Mouse (Mus musculus): ENCODE data around the gene Wdr81.
"Not testable (repeated sequence)": the region's sequence is repeated elsewhere in the genome, so short reads cannot be mapped to it uniquely, and the experiment has no call there.

The Wdr81 gene

DNA sequence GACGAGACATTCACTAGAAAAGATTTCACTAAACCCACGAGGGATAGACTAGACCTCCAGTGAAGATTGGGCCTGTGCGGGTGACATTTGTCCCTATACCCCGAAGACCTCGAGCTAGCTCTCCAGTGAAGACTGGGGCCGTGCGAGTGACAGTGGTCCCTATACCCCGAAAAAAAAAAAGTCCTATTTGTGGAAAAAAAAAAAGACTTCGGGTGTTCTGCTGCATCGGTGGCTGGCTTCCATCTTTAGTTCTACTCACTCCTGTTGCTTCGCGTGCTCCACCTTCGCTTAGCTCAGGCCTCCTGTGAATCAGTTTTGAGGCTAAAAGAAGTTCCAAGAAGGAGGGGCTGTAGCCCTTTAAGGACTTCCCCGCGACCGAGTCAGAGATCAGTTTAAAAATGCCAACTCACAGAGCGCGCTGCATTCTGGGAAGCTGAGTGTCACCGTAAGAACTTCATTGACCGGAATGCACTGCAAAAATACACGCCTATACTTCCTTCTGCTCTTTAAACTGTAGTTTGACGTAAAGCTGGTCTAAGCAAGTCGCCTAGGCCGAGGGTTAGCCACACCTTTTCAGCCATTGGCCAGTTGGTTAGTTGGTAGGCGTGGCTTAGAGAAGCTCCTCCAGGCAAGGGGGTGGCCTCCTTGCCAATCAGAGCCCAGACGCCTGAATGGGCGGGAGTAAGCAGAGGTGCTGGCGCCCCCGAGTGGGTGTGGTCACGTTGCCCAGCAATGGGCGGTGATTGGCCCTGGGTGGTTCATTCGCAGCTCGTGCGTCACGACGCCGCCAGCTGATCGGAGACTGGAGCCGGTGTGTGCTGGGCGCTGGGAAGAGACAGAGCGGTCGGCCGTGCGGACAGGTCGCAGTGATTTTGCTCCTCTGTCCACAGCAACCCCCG is 6.6 kb upstream of the Wdr81 start, which contains the start of gene Tlcd2:
TSS of gene Tlcd2 (plus strand) at position 872 of the 899 bp plus-strand sequence.
- peak; percentile 100 for DNase-seq (ENCODE audit: low read depth, low spot score)

DNA sequence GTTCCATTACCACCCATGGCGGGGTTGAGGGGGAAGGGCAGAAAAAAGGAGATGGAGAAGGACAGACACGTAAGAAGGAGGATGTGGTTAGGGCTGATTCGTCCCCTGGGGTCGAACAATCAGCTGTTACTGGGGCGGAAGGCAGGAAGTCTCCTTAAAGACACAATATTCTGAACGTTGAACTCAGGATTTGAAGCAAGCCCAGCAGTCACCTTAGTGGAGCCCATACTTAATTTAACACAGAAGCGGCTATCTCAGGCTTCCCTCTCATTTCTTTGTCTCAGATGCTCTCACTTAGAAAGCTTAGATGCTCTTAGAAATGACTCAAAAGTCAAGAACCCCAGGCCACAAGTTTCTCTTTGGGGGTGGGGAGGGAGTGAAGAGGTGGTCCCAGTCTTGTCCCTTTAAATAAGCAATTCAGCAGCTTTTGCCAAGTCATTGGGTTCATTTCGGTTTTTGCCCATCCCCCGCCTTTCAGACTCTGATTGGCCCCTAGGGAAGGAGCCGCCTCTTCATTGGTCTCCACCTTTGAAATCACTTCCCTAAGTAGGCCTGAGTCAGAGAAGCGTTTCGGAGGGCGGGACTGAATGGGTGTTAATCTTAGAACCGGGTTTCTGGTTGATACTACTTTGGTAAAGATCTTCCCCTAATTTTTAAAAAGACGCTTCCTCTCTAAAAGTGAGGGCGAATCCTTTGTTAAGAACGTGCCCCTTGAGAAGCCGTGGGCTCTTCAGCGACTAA is 5.8 kb upstream of the Wdr81 start:
- DNase-seq (ENCODE audit: low read depth, low spot score): peak; percentile 84

DNA sequence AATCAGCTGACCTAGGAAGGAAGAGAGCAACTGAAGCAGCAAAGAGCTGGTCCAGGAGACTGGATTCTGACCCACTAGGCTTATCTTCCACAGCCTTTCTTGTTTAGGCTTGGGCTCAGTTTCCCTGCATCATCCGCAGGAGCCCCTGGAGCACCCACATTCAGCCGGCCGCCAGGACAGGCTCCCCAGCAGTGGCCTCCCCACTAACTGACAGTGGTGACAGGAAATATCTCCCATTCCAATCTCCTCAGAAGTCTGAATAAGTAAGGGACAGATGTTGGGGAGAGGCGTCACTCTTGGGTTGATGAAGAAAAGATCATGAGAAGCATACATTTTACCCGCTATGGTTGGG is 5.2 kb upstream of the Wdr81 start:
- no peak for DNase-seq (ENCODE audit: low read depth, low spot score)

DNA sequence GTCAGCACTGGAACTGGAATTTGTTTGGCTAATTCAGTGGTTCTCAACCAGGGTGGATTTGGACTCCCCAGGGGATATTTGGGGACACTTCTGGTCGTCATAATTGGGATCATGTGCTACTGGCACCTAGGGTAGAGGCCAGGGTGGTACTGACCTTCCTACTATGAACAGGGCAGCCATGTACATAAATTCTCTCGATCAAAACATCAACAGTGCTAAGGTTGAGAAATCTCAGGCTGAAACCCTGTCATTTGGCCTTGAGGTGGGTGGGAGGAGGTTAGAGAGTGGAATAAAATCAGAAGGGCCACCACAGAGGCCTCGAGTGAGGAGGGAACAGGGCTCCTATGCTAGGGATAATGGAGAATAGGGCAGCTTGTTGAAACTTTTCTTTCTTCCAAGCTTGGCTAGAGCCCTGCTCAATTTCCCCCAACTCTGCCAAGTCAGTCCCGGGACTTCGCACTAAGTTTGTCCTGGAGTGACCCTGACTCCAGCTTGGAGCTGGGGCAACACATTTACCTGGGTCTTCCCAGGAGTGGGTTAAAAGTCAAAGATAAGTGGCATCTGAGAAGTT is 4.7 kb upstream of the Wdr81 start:
- no peak for DNase-seq (ENCODE audit: low read depth, low spot score)

DNA sequence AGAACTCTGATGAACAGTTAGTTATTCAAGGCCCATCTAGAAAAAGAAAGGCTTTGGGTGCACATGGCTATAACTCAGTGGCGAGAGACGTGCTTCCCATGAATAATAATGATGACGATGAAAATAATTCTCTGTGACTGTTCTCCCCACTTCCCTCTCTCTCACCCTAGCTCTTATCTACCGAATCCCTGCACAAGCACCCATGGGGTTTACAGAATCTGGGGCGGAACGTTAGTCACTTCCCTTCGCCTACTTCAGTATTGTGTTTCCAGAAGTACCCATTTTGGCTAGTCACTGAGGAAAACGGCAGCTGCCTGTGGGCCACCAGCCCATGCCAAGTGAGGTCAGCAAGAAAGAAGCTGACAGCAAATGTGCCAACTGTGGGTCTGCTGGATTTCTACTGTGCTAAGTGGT is 4.1 kb upstream of the Wdr81 start:
- no peak for DNase-seq (ENCODE audit: low read depth, low spot score)

DNA sequence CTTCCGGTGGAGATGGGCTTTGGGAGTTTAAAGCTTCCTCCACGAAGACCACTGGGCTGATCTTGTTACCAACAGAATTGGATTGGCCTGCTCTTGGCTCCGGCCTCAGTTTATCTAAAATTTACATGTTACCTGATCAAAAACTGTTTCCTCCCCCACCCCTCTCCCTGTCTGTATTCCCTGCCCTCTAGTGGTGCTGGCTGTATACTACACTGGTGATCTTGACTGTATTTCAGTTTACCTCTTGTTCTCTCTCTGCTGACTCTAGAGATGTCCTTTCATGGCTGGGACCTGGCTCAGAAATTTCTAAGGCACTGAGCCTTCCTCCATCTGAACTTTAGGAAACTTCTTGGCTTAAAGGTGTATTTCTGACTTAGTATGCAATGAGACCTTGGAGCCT is 3.7 kb upstream of the Wdr81 start:
- no peak for DNase-seq (ENCODE audit: low read depth, low spot score)

DNA sequence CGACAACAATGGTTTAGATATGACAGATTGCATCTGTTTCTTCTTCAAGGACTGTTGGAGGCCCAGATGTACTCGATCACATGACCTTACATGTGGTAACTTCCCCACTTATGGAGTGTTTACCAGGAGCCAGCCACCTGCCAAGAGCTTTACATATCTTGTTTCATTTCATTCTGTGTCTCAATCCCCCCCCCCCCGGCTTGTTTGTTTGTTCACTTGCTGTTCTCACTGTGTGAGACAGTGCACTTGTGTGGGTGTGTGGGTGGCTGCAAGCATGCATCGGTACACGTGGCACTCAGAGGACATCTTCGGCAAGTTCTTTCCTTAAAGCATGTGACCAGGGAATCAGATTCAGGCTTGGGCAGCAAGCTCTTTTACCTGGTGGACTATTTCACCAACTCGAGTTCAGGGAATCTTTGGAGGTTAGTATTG is 1.9 kb upstream of the Wdr81 start:
- no peak for DNase-seq (ENCODE audit: low read depth, low spot score)

DNA sequence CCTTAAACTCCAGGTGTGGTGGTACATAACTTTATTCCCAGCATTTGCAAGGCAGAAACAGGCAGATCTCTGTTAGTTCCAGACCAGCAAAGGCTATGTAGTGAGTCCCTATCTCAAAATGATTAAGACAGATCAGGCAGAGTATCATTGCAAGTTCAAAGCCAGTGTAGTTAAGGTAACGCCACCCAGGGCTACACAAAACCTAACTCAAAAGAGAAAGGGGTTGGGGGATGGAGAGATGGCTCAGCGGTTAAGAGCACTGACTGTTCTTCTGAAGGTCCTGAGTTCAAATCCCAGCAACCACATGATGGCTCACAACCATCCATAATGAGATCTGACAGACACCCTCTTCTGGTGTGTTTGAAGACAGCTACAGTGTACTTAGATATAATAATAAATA is 1.5 kb upstream of the Wdr81 start:
- not testable (repeated sequence) for DNase-seq (ENCODE audit: low read depth, low spot score)

DNA sequence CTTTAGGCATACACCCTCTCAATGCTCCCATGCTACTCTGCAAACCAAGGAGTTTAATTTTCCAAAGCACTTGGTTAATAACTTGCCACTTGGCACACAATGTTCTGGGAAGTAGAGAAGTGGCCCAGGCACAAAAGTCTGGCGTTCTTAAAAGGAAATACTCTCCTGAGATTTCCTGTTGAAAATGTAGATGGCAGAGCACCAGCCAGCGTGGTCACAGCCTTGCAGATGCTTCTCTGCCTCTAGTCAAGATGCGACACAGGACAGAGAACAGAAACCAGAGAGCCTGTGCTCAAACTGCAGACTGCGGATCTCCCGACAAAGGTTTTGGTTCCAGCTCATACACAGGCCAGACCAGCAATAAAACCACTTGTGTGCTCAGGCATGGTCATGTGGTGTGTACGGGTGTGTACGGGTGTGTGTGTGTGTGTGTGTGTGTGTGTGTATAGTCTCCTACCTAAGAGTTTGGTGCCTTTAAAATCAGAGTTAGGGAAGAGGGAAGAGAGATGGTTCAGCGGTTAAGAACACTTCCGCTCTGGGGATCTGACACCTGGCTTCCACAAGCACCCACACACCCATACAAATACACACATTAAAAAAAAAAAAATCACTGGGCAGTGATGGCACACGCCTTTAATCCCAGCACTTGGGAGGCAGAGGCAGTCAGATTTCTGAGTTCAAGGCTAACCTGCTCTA is 672 bp upstream of the Wdr81 start:
- no peak for DNase-seq (ENCODE audit: low read depth, low spot score)

DNA sequence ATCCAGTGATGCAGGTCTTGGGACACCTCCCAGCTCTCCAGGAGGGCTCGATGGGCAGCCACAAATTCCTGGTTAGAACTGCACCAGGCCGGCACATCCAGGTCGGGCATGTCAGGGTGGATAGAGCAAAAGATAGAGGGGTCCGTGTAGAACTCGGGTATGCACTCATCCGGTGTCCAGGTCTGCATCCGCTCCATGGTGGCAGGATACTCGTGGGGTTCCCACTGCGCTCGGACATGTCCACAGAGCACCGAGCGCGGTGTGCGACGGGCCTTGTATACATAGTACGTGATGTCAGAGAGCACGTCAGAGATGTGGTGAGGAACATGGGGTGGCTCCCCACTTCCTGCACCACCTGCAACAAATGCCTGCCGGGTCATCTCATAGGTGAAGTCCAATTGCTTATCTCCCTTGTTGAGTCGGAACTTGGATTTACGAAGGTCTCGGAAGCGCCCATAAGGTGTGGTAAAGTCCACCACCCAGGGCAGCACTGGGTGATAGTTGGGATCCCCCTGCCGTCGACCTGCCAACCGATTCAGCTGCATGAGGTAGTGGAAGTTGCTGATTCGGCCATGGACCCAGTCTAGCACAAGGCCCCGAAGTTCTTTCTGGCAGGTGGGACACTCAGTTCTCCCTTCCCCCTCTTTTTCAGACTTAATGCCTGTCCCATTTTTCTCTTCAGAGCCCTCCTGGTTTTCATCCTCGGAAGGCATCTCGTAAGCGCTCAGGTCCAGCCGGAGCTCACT is 1.5 kb downstream of the Wdr81 start:
- no peak for DNase-seq (ENCODE audit: low read depth, low spot score)

DNA sequence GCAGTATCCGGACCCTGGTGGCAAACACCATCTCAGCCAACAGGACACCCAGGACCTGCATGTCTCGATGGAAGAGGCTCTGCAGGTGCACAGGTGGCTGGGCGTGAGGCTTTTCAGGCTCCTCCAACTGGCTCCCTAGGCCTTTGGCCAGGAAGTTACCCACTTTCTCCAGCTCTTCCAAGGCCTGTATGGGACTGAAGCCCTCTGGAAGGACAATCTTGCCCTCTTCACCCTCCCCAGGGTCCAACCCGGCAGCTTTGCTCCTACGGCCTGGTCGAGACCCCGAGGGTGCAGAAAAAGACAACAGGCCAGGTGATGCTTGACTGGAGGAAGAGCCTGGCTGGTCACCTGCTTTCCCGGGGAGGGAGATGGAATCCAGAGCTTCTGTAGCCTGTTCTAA is 2.4 kb downstream of the Wdr81 start:
- DNase-seq (ENCODE audit: low read depth, low spot score): no peak

DNA sequence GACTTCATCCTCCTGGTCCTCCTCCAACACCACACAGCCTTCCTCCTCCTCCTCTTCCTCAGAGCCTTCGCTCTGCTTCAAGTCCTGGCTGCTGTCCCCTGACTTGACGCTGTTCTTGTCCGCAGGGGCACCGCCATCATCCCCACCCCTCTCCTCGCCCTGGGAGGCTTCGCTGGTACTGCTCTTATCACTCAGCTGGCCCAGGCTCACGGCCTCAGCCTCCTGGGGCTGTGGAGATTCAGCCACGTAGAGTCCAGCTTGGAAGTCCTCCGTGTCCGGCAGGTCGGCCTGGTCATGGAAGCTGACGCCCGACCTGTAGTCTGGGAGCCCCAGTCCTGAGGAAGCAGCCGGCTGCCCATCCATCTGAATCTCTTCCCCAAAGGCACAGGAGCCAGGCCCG is 3.6 kb downstream of the Wdr81 start:
- no peak for DNase-seq (ENCODE audit: low read depth, low spot score)

DNA sequence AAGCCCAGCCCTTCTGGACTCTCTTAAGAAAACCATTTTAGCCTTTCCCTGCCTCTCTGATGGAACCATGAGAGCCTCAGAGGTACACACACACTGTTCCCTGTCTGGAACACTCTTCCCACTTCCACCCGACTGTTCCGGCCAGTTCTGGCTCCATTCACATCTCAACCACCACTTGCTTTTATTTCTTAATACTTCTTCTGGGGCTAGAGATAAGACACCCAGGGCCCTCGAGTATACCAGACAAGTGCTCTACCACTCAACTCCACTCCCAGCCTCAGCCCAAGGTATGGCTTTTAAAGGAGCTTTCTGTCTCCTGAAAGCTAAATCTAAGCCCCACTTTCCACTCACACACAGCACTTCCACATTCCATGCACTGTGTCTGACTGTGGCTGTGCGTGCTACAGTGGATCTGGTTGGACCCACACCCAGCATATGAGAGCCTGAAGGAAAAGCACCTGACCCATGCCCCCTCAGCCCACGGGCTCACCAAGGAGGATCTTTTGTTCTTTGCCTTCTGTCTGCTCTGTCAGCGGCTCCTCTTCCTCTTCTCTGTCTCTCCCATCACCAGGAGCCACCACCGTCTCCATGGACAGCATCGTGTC is 4.1 kb downstream of the Wdr81 start:
- no peak for DNase-seq (ENCODE audit: low read depth, low spot score)

DNA sequence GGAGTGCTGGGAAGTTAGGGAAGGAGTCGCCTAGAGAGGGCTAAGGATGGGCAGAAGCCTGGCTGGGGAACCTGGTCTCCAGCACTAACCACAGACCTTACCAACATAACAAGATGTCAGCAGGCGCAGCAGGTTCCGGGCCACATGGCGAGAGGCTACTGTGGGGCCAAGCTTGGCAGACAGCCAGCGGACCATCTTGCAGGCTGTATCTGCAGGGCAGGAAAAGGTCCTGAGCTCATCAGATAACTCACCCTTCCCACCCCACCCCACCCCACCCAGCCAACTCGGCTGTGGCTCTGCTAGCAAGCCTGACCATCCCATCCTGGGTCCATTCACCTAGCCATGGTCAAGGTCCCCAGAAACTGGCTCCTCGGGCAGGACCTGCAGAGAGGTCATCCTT is 4.8 kb downstream of the Wdr81 start:
- DNase-seq (ENCODE audit: low read depth, low spot score): no peak

DNA sequence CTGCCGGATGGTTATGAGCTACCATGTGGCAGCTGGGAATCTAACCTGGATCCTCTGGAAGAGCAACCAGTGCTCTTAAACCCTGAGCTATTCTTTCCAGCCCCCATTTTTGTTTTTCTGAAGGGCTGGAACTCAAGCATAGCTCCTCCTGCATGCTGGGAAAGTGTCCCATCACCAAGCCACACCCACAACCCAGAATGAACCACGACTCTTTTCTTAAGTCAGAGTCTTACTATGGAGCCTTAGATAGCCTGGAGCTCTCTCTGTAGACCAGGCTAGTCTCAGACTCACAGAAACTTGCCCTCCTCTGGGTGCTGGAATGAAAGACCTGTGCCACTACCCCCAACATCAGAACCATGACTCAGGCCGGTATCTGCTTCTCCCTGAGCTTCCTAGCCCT is 5.9 kb downstream of the Wdr81 start:
- no peak for DNase-seq (ENCODE audit: low read depth, low spot score)

DNA sequence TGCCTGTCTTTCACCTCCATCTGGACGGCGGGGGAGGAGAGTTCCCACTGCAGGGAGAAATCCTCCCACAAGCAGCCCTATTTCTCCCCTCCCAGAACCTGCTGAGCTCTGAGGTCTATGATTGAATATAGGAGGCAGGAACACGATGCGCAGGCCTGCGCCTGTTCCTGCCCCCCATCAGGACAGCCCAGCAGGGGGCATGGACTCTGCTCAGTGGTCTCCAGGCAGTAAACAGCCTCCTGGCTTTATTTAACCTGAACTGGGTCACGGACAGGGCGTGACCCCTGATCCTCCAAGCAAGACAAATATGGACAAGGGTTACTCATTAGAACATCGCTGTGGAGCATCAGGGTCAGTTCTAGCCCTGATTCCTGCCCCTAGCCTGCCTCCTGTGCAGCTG is 10.8 kb downstream of the Wdr81 start:
- DNase-seq (ENCODE audit: low read depth, low spot score): no peak

DNA sequence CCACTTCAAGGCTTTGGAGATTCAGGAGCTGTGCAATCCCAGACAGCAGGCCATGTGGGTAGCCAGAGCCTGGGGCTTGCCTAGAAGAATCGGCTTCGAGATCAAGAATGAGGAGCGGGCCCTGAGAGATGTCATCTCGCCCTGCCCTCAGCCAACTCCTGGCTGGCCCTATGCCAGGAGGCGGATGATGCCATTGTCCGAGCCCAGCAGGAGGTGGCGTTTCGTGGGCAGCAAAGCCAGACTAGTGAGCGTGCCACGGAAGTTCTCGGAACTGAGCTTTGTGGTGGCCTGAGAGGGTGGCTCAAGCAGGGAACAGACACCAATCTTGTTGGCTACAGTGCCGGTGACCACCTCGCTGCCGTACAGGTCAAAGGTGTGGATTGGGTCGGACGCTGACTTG is 12.9 kb downstream of the Wdr81 start:
- no peak for DNase-seq (ENCODE audit: low read depth, low spot score)

DNA sequence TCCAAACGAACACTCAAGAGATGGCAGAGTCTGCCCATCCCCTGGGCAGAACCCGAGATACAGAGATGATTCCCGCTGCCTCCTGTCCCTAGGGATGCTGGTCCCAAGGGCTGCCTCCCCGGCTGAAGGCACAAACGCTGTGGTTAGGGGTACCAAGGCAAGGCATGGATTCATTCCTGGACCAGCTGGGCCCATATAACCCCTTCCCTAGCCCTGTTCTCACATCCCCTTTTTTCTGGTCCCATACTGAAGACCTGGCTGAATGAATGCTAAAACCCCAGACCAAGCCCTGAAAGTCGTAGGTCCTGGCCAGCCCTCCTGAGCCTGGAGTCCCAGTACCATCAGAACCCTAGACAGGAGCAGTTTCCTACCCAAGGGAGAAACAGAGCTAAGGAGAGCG is 13.5 kb downstream of the Wdr81 start:
- no peak for DNase-seq (ENCODE audit: low read depth, low spot score)

DNA sequence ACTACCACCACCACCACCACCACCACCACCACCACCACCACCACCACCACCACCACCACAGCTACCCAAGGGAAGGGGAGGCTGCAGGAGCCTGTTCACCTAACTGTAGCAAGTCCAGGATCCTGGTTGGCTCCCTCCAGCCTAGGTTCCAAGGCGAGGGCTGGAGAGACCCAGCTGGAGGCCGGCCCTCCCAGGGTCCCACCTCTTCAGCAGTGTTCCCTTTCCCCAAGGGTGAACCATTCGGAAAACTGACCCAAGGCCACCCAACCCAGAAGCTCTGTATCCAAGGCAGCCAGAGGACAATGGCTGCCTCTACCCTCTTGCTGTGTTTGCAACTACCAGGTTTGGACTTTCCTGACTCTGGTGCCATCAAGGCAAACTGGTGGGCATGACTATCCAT is 14.6 kb downstream of the Wdr81 start:
- DNase-seq (ENCODE audit: low read depth, low spot score): no peak

DNA sequence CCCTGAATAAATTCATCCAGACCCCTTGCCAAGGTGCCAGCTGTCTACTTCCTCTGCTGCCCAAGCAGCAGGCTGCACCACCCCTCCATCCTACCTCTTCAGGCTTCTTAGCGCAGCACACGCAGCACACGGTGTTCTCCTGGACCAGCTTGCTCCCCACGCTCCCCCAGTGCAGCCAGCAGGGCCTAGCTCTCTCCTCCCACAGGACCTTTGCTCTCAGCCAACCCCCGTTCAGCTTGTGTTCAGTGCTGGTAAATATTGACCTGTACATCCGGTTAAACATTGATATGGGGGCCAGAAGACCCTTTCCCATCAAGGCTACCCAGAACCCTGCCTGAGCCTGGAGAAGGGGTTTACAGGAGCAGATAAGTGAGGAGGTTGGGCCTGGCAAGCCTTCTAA is 15.2 kb downstream of the Wdr81 start, which contains the start of gene Serpinf2:
TSS of gene Serpinf2 (minus strand) at position 229 of the 400 bp plus-strand sequence.
- DNase-seq (ENCODE audit: low read depth, low spot score): no peak

DNA sequence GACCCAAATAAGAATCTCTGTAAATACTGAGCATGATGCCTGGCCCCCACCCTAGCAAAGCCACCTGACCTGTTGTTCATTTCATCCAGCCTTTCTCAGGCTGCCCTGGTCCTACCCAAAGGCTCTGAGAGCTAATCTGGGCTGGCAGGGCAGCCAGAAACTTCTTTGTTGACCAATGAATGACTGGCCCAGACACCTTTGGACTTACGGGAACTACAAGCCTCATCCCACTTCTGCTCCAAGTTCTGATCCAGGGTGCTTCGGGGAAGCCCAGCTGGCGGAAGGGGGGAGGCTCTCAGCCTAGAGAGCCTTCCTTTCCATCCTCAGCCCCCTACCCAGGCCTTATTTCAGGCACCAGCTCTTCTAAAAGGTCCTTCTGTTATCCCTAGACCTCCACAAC is 15.7 kb downstream of the Wdr81 start:
- no peak for DNase-seq (ENCODE audit: low read depth, low spot score)
